Mouse (Mus musculus): ENCODE data around the gene Tulp3.

- TF ChIP-seq POLR2A (IDR thresholded peaks at IDR 0.05; ENCODE audit: control insufficient read depth, extremely low read depth, insufficient read depth, low read length, poor library complexity) (no peak), CTCF (IDR thresholded peaks at IDR 0.05; ENCODE audit: borderline replicate concordance, control insufficient read depth, extremely low read depth, insufficient read depth, low read length, poor library complexity) (no peak)
Measured at GRCm38 (mm10) chr6:128300134-128301001, 55.3 kb downstream of the Tulp3 start, which contains the start of gene Tead4.
